Mouse (Mus musculus) lung, embryonic 14.5 days (tissue): ENCODE measurements around the gene Aox4. TPM values are rescaled to one million over a fixed set of nuclear protein-coding genes. Genes with fewer than 3 reads are reported as not detected.

Experiments
- ATAC-seq: fragments of 200-750 bp; cut with Nextera tagmentation; 2 replicates; pipeline ENCODE4 v1.8.0; 2017; ENCODE audit warnings: mild to moderate bottlenecking, moderate TSS enrichment, moderate library complexity; ENCODE audit not compliant: insufficient read depth
- DNase-seq: peaks from one replicate; pipeline ENCODE4 v3.0.0-alpha.2; 2015
- H3K27ac ChIP-seq: fragments of 300-500 bp; sonication (generic); 2 replicates; pipeline ENCODE4 v1.5.1; 2014; ENCODE audit warnings: low read depth, mild to moderate bottlenecking, moderate library complexity
- H3K27me3 ChIP-seq: fragments of 300-500 bp; sonication (generic); 2 replicates; pipeline ENCODE4 v1.6.1; 2014; ENCODE audit warnings: low read length, control low read depth; ENCODE audit not compliant: insufficient read depth
- H3K36me3 ChIP-seq: fragments of 300-500 bp; sonication (generic); 2 replicates; pipeline ENCODE4 v1.6.1; 2014; ENCODE audit warnings: control low read depth; ENCODE audit not compliant: insufficient read depth
- H3K4me1 ChIP-seq: fragments of 300-500 bp; sonication (generic); 2 replicates; pipeline ENCODE4 v1.6.1; 2014; ENCODE audit warnings: antibody characterized with exemption, control low read depth; ENCODE audit not compliant: insufficient read depth
- H3K4me2 ChIP-seq: fragments of 300-500 bp; sonication (generic); 2 replicates; pipeline ENCODE4 v1.6.1; 2014; ENCODE audit warnings: mild to moderate bottlenecking
- H3K4me3 ChIP-seq: fragments of 300-500 bp; sonication (generic); 2 replicates; pipeline ENCODE4 v1.5.1; 2014; ENCODE audit warnings: low read depth, low read length
- H3K9ac ChIP-seq: fragments of 300-500 bp; sonication (generic); 2 replicates; pipeline ENCODE4 v1.6.1; 2014
- H3K9me3 ChIP-seq: fragments of 300-500 bp; sonication (generic); 2 replicates; pipeline ENCODE4 v1.6.1; 2016; ENCODE audit warnings: low read depth, low read length, control low read depth
- CTCF ChIP-seq: IDR thresholded peaks from 2 replicates; pipeline ENCODE4 v1.5.1; 2016; ENCODE audit warnings: antibody characterized with exemption, low read depth
- WGBS: fragments of 180-500 bp; shearing (Covaris S2); extraction: QIAGEN DNeasy Blood & Tissue Kit; methylation state at CpG from one replicate; pipeline ENCODE4 v1.1.7; 2014; 5-methylcytosine and 5-hydroxymethylcytosine counted together
- polyA plus RNA-seq: library from polyadenylated mRNA; unstranded; fragments of >200 nt; fragmentation: Nextera tagmentation; extraction: Ambion mirVana; gene quantifications from 2 replicates; pipeline ENCODE4 v1.2.1, GENCODE M21; 2014

The Aox4 gene
- polyA plus RNA-seq, result 0.22 TPM in 1 of 2 replicates, not detected in the other

DNA sequence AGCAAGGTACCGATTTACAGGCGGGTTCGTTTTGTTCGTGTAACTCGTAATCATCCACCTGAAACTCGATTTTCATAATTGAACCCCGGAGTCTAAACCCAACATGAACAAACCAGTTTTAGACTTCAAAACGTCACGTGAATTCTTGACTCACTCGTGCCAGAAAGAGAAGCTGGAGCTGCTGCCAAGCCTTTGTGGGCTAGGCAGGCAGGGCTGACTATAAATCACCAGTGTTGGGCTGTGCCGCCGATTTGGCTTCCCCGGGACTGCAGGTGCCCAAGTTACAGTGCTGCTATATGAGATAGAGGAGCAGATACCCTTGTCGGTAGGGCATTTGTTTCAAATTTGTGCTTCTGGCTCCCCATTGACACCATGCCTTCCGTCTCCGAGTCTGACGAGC lies at the start of gene Aox4:
Aox4 (plus strand) TSS at position 195 of the 400 bp plus-strand sequence.
- no peak for DNase-seq

DNA sequence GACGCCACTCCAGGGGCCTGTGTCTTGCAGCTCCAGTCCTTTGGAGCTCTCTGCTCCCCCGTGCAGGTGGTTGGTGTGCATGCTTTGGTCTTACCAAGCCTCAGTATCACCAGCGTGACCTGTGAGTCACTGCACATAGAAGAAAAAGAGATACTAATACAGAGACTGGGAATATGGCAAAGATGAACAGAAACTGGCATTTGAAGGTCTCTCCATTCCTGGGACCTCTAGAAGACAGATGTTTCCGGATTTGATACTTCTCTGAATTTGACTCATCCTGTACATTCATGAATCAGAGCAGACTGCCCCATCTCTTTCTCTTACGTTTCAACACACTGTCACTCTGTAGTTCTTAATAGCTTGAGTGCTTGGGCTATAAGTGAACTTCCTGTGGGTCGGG lies 40.3 kb upstream of the Aox4 start:
- TF ChIP-seq CTCF, result no peak
- H3K27me3 ChIP-seq, result no peaks in the 10 kb centered on the region
- H3K4me2 ChIP-seq, result no peak overlapping the region
- no peak overlapping the region for H3K4me3 ChIP-seq
- H3K4me1 ChIP-seq, result no peaks in the 10 kb centered on the region
- ATAC-seq (no peak), DNase-seq (no peak)
- 64% methylated on average over 6 of the region's 6 CpGs for WGBS
- H3K9ac ChIP-seq, result no peak overlapping the region
- H3K36me3 ChIP-seq, result no peaks in the 10 kb centered on the region
- H3K27ac ChIP-seq, result no peak overlapping the region
- no peaks in the 10 kb centered on the region for H3K9me3 ChIP-seq

More for the DNA sequence above, at the start of gene Aox4:
- H3K27ac ChIP-seq, result no peak within 1 kb of the TSS
- H3K27me3 ChIP-seq, result no peaks in the 10 kb centered on the region
- H3K4me2 ChIP-seq, result no peak within 1 kb of the TSS
- no peaks in the 10 kb centered on the region for H3K9me3 ChIP-seq
- 74% methylated on average over 17 of the region's 17 CpGs for WGBS
- H3K4me1 ChIP-seq, result no peaks in the 10 kb centered on the region
- H3K9ac ChIP-seq, result no peak within 1 kb of the TSS
- no peaks in the 10 kb centered on the region for H3K36me3 ChIP-seq
- no peak for ATAC-seq
- H3K4me3 ChIP-seq, result no peak within 1 kb of the TSS
- no peak for TF ChIP-seq CTCF

DNA sequence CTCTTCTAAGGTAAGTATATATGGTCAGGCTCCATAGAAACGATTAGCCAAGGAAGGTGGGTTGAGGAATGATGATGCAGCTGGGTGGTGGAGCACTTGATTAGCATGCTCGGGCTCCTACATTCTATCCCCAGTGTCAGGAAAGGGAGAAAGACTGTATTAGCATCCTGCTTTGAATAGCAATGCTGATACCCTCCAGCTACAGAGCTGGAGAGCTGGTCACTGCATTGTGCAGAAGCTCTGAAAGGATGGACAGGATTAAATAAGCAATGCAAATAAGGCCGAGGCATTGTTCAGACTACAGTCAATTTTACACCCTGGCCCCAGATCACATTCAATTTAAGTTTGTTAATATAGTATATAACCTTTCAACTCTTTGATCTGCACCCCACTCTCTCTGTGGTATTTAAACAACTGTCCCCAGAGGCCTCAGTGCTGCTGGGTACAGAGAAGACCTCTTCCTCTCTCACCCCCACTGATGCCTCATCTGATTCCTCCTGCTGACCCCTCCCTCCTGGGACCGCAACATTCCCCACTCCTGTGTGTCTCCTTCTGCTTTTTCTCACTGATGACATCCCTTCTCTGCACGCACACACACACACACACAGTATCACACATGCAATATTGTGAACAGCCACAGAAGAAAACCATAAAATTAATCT lies 21.6 kb upstream of the Aox4 start:
- 67% methylated on average over 5 of the region's 5 CpGs for WGBS
- no peak overlapping the region for H3K9ac ChIP-seq
- no peak for DNase-seq
- H3K4me3 ChIP-seq, result no peak overlapping the region
- H3K27me3 ChIP-seq, result no peaks in the 10 kb centered on the region
- H3K4me1 ChIP-seq, result no peaks in the 10 kb centered on the region
- H3K4me2 ChIP-seq, result no peak overlapping the region
- no peak for TF ChIP-seq CTCF
- no peaks in the 10 kb centered on the region for H3K36me3 ChIP-seq
- H3K27ac ChIP-seq, result no peak overlapping the region
- H3K9me3 ChIP-seq, result no peaks in the 10 kb centered on the region
- ATAC-seq, result no peak

DNA sequence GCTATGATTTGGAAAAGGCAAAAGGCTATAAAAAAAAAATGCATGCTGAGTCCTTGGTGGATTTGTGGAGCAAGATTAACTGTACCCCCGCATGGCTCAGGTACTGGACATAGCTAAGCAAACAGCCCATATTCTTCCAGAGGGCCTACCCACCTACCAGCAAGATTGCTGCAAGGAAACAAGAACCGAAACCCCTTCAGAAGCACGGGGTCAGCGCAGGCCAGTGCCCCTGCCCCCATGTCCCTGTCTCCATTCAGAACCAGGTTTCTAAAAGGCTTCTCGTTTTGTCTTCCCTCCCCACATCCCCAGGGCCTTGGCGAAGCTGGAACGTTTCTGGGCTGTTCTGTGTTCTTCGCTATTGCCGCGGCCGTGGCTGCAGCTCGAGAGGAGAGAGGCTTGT lies 15.9 kb upstream of the Aox4 start:
- H3K4me1 ChIP-seq, result no peaks in the 10 kb centered on the region
- no peaks in the 10 kb centered on the region for H3K36me3 ChIP-seq
- no peaks in the 10 kb centered on the region for H3K9me3 ChIP-seq
- H3K4me2 ChIP-seq, result no peak overlapping the region
- H3K9ac ChIP-seq, result no peak overlapping the region
- no peaks in the 10 kb centered on the region for H3K27me3 ChIP-seq
- no peak overlapping the region for H3K27ac ChIP-seq
- 85% methylated on average over 12 of the region's 12 CpGs for WGBS
- no peak for DNase-seq
- no peak for TF ChIP-seq CTCF
- no peak overlapping the region for H3K4me3 ChIP-seq
- ATAC-seq, result no peak

DNA sequence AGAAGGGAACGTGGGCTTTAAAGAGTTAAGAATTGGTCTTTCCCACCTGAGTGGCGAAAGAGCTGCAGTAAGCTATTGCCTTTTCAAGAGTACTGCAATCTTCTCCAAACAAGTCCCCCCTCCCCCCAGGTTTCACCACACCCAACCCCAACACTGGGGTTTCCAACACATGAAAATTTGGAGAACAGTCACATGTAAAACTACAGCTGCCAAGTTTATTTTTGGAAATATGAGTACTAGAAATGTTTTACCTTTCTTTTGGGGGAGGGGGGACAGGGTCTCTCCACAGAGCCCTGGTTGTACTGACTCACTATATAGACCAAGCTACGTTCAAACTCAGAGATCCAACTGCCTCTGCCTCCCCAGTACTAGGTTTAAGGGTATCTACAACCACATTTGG lies 15.2 kb upstream of the Aox4 start:
- H3K4me2 ChIP-seq, result no peak overlapping the region
- no peaks in the 10 kb centered on the region for H3K27me3 ChIP-seq
- no peaks in the 10 kb centered on the region for H3K9me3 ChIP-seq
- TF ChIP-seq CTCF, result no peak
- 59% methylated on average over 3 of the region's 3 CpGs for WGBS
- no peaks in the 10 kb centered on the region for H3K36me3 ChIP-seq
- H3K9ac ChIP-seq, result no peak overlapping the region
- H3K4me3 ChIP-seq, result no peak overlapping the region
- no peak overlapping the region for H3K27ac ChIP-seq
- DNase-seq, result no peak
- no peak for ATAC-seq
- no peaks in the 10 kb centered on the region for H3K4me1 ChIP-seq

DNA sequence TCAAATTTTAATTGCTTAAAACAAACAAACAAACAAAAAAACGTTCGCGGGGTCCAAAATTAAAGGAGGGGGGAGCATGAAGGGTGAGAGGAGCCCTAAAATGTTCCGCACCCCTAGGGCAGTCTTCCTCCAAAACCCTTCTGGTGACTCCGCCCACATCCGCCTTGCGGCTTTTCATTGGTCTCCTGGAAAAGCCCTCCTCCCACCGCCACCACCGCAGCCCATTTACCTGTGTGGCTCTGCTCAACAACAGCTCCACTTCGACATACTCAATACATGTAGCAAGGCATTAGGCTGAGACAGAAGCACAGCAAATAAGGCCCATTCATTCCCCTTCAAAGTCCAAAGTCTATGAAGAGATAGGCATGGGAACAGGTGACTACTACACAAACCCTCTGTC lies 14.7 kb upstream of the Aox4 start:
- ATAC-seq (no peak), DNase-seq (no peak)
- no peak for TF ChIP-seq CTCF
- no peak overlapping the region for H3K9ac ChIP-seq
- H3K4me3 ChIP-seq, result no peak overlapping the region
- H3K9me3 ChIP-seq, result no peaks in the 10 kb centered on the region
- no peak overlapping the region for H3K27ac ChIP-seq
- 19% methylated on average over 10 of the region's 10 CpGs for WGBS
- peak overlapping the region; percentile 18; the same call in 1 of the 2 replicates for H3K4me2 ChIP-seq
- H3K36me3 ChIP-seq, result no peaks in the 10 kb centered on the region
- no peaks in the 10 kb centered on the region for H3K4me1 ChIP-seq
- H3K27me3 ChIP-seq, result no peaks in the 10 kb centered on the region

DNA sequence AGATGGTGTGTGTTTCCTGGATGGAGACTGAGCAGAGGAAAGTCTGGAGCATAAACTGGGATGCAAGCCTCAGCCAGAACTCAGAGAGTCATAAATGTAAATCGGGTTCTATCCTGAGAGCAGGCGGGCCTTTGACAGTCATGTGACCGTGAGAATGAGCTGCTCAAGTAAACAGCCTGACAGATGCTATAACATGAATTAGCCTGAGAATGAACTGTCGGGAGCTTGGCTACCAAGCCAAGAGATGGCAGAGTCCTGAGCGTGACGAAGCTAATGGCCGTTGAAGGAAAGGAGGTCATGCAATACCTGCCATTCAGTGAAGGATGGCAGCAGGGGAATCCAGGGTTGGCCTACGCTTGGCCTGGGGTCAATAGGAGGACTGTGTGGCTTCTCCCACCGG lies 13.2 kb upstream of the Aox4 start:
- Histone ChIP-seq H3K9ac (no peak overlapping the region), H3K36me3 (no peaks in the 10 kb centered on the region), H3K27ac (no peak overlapping the region), H3K9me3 (no peaks in the 10 kb centered on the region), H3K27me3 (no peaks in the 10 kb centered on the region), H3K4me2 (no peak overlapping the region), H3K4me3 (no peak overlapping the region), H3K4me1 (no peaks in the 10 kb centered on the region)
- WGBS, result 50% methylated on average over 9 of the region's 9 CpGs
- ATAC-seq (no peak), DNase-seq (no peak)
- TF ChIP-seq CTCF, result no peak

DNA sequence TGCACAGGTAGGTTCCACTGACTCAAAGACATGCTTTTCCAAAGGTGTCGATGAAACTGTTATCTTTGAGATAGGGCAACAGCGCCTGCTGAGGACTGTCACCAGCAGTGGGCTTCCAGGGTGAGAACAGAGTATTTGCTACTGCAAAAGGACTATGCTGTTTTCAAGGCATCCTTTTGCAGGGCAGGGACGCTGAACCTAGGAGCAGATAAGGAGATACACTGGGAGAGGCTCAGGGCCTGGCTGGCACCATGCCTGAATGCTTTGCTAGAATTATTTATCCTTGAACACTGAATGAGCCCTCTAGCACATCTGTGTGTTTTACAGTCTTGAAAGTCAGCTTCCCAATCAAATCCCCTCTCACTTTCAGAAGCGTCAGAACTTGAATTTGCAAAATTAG lies 11.8 kb upstream of the Aox4 start:
- Histone ChIP-seq H3K27ac (no peak overlapping the region), H3K4me1 (no peaks in the 10 kb centered on the region), H3K9me3 (no peaks in the 10 kb centered on the region)

More for the DNA sequence above, 11.8 kb upstream of the Aox4 start:
- no peak overlapping the region for H3K4me3 ChIP-seq
- H3K9ac ChIP-seq, result no peak overlapping the region
- no peak for ATAC-seq
- TF ChIP-seq CTCF, result no peak
- no peaks in the 10 kb centered on the region for H3K36me3 ChIP-seq
- 41% methylated on average over 4 of the region's 4 CpGs for WGBS
- no peaks in the 10 kb centered on the region for H3K27me3 ChIP-seq
- no peak overlapping the region for H3K4me2 ChIP-seq
- DNase-seq, result no peak
